Mouse (Mus musculus): ENCODE data around the gene Sirt4.

Sirt4 gene

DNA sequence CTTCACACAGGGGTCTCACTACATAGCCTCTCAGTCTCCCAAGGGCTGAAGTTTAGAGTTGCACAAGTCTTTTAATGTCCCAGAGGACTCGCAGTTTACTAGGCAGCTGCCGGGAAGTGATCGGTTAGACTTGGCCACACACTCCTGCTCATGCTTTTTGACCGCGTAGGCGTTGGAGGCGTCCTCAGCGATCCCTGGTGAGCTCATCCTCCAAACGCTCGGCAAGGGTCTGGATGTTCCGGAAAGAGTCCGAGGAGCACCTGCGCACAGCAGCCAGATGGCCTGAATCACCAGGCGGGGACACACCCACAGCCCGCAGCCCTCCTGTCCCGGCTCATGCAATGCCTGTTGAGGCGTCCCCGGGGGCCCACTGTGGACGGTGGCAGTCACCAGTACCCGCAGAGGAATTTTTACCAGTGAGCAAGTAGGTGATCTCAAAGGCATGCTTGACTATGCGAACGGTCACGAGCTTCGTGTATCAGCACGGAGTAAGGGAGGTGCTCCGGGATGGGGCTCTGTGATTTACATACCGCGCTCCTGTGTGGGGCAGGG is 7.3 kb upstream of the Sirt4 start:
- DNase-seq, result peak in 1 of 2 experiments; percentile 55

DNA sequence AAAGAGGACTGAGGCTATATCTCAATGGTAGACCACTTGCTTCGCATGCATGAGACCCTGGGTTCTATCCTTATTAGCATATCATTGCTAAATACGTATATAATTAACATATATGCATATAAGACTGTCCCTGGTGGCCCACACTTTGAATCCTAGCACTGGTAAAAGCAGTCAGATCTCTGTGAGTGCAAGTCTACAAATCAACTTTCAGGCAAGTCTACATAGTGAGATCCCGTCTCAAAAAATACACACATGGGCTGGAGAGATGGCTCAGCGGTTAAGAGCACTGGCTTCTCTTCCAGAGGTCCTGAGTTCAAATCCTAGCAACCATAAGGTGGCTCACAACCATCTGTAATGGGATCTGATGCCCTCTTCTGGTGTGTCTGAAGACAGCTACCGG is 6.6 kb upstream of the Sirt4 start:
- no peak for DNase-seq

DNA sequence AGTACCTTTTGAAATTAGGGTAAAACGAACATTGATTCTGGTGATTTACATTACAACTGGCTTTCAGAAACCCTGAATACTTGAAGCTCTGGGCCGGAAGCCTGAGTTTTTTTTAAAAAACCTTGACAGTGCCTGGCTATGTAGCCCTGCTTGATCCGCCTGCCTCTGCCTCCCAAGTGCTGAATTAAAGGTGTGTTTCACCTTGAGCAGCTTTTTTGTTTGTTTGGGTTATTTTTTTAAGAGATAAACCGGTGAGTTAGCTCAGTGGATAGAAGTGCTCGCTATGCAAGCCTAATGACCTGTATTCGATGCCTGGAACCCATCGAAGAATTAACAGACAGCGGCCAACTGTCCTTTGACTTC is 6.1 kb upstream of the Sirt4 start:
- DNase-seq, result no peak

GRCm38 (mm10) chr5:115489699-115490637 is 5.4 kb upstream of the Sirt4 start:
- peak; percentile 69 to 81 for DNase-seq

GRCm38 (mm10) chr5:115488841-115489698 is 4.5 kb upstream of the Sirt4 start:
- DNase-seq, result peak; percentile 53 to 76

- no peak for DNase-seq
Observed at GRCm38 (mm10) chr5:115487942-115488580, 3.5 kb upstream of the Sirt4 start.

GRCm38 (mm10) chr5:115487353-115487752 is 2.8 kb upstream of the Sirt4 start:
- DNase-seq, result no peak

DNA sequence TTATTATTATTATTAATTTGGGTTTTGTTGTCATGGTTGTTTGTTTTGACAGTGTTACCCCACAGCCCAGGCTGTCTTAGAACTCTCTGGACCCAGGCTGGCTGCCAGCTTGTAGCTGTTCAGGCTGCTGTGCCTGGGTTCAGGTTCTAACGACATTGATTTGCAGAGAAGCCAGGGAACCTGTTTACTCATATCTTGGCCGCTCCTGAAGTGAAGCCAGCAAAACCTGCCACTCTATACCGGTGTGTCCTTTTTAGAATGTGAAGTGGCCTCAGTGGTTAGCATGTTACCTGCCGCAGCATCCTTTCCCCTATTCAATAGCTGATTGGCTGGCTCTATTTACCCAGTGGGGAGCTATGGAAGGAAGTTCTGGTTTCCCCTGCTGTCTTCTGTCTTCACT is 2.2 kb upstream of the Sirt4 start:
- DNase-seq, result no peak

GRCm38 (mm10) chr5:115485489-115486205 is 1.1 kb upstream of the Sirt4 start:
- DNase-seq, result no peak

DNA sequence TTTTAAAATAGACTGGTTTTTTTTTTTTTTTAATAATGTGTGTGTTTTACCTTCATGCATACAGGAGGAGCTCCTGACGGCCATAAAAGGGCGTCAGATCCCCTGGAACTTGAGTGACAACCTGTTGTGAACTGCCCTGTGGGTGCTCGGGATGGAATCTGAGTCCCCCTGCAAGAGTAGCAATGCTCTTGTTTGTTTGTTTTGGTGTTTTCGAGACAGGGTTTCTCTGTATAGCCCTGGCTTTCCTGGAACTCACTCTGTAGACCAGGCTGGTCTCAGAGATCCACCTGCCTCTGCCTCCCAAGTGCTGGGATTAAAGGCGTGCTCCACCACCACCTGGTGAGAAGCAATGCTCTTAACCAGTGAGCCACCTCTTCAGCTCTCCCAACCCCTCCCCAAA is 471 bp upstream of the Sirt4 start:
- no peak for DNase-seq

DNA sequence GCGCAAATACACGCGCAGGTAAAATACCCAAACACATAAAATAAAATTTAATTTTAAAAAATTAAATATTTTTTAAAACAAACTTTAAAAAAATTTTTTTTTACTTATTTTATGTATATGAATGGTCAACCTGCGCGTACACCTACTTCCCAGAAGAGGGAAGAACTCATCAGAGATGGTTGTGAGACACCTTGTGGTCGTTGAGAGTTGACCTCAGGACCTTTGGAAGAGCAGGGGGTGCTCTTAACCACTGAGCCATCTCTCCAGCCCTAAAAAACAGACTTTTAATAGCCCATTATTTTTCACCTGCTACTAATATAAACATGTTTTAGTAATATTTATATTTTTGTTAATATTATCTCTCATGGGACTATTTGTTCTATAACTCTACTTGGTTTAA is 1.1 kb downstream of the Sirt4 start:
- no peak for DNase-seq

DNA sequence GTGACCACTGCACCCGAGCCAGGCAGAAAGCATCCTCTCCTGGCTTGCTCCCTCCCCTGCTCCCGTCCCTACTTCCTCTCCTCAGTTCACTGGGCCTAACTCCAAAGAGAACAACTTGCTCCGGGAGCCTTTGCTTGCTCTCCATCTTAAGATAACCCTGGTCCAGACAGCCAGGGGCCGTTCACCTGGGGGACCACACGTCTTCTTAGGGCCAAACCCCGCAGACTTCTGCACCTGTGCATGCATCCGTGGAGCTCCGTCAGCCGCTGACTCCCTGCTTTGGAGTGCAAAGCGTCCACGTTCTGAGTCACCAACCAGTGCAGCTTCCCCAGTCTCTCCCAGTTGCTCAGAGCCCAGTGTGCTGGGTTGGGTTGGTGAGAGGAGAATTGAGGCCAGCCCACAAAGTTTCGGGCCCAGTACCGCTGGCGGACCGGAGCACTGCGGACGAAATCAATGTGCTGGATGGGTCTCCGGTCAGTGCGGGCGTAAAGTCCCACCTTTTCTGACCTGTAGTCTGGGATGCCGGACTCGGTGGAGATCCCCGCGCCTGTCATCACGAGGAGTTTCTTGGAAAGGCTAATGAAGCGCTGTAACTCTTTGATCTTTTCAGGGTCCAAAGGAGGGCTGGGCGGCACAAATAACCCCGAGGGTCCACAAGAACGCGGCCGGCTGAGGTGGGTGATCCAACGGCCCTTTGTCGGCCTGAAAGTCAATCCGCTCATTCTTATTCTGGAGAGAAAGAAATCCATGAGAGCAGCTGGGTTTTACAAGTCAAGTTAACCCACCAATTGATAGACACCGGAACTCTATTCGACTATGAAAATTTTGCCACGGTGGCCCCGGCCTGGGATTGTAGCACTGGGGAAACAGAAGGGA is 1.9 kb downstream of the Sirt4 start:
- DNase-seq, result no peak

DNA sequence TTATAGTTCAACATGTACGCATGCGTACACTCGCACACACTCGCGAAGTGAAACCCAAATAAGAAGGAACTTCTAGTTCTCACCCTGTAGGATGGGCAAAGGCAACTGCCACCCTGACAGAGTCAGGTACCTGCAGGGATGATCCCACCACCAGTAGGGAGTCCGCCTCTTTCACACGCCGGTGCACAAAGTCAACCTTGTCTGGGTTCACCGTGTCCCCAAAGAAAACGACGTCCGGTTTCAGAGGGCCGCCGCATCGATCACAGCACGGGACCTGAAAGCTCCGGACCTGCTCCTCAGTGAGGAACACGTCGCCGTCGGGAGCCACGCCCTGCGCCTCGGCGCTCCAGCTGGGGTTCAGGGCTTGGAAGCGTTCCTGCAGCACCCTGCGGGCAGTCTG is 4.4 kb downstream of the Sirt4 start:
- no peak for DNase-seq

DNA sequence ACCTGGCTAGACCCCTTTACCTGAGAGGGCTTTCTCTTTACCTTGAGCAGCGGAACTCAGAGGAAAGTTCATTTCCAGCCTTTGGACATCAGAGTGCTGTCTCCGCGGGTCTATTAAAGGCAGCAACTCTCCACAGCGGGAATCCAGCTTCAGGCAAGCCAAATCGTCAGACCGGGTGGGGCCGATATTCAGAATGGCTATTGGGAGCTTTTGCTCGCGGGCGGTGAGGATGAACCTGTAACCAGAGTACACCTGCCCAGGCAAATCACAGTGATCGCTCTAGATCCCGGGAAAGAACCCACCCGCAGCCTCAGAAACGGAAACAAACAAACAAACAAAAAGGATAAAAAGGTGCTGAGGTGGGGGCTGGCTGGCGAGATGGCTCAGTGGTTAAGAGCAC is 5.0 kb downstream of the Sirt4 start:
- no peak for DNase-seq

DNA sequence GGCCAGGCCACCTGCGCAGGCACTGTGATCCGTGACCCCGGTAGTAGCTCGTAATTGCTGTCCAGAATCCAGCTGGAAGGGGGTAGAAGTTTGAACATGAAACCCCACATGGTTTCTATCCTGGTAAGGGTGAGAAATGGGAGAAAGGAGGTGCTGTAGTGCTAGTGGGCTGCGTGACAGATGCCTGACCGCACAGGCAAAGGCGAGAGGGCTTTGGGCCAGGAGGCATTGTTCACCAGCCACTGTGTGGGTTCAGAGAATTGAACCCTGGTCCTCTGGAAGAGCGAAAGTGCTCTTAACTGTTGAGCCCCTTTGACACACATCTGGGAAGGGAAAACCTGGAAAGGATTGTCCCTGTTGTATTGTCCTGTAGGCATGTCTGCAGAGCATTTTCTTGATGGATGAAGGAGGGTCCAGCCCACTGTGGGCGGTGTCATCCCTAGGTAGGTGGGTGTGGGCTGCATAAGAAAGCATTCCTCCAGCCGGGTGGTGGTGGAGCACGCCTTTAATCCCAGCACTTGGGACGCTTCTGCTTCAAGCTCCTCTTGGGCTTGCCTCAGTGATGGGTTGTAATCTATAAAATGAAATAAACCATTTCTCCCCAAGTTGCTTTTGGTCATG is 8.3 kb downstream of the Sirt4 start:
- DNase-seq, result no peak

- no peak for DNase-seq
Observed at GRCm38 (mm10) chr5:115475337-115476106, 9.0 kb downstream of the Sirt4 start.

DNA sequence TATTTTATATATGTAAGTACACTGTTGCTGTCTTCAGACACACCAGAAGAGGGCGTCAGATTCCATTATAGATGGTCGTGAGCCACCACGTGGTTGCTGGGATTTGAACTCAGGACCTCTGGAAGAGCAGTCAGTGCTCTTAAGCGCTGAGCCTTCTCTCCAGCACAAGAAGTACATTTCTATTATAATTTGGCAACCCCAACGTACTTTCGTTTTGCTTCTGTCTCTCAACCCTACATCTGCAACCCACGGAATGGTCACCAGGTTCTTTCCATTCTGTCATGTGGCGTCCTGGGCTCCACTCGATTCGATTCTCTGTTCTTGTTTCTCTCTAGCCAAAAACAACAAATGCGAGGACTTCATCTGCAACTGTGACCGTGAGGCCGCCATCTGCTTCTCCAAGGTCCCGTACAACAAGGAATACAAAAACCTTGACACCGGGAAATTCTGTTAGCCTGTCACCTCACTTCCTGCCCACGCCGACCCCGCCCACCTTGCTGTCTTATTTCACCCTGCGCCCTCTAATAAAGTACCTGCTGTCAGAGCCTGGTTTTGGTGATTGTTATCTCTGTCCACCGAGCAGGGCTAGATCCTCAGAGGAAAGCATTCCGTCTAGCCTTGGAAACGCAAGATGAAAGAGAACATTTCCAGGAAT is 10.2 kb downstream of the Sirt4 start:
- no peak for DNase-seq

GRCm38 (mm10) chr5:115473191-115473590 is 11.3 kb downstream of the Sirt4 start:
- no peak for DNase-seq

GRCm38 (mm10) chr5:115470766-115471531 is 13.6 kb downstream of the Sirt4 start:
- no peak for DNase-seq
